Mouse (Mus musculus) hindbrain, embryonic 16.5 days (tissue): ENCODE results near the gene Col4a2. TPM values are rescaled to one million over a fixed set of nuclear protein-coding genes. Genes with fewer than 3 reads are reported as not detected.

ENCODE experiments used
- ATAC-seq: fragments of 200-750 bp; cut with Nextera tagmentation; 2 replicates; pipeline ENCODE4 v1.8.0; 2017; ENCODE audit warnings: moderate TSS enrichment, moderate library complexity
- H3K27ac ChIP-seq: fragments of 300-500 bp; sonication (generic); 2 replicates; pipeline ENCODE4 v1.5.1; 2014; ENCODE audit warnings: low read depth, mild to moderate bottlenecking, control low read depth, low read length, moderate library complexity
- H3K27me3 ChIP-seq: fragments of 300-500 bp; sonication (generic); replicated peaks from 2 replicates; pipeline ENCODE4 v1.6.1; 2014; ENCODE audit warnings: low read length; ENCODE audit not compliant: control insufficient read depth, insufficient read depth
- H3K36me3 ChIP-seq: fragments of 300-500 bp; sonication (generic); 2 replicates; pipeline ENCODE4 v1.6.1; 2014; ENCODE audit warnings: mild to moderate bottlenecking, low read length, moderate library complexity, mixed read lengths; ENCODE audit not compliant: control insufficient read depth, insufficient read depth
- H3K4me1 ChIP-seq: fragments of 300-500 bp; sonication (generic); 2 replicates; pipeline ENCODE4 v1.6.1; 2014; ENCODE audit warnings: low read depth, low read length; ENCODE audit not compliant: control insufficient read depth, insufficient read depth
- H3K4me2 ChIP-seq: fragments of 300-500 bp; sonication (generic); 2 replicates; pipeline ENCODE4 v1.6.1; 2014; ENCODE audit warnings: mild to moderate bottlenecking, low read length, control low read depth, moderate library complexity
- H3K4me3 ChIP-seq: fragments of 300-500 bp; sonication (generic); 2 replicates; pipeline ENCODE4 v1.5.1; 2014; ENCODE audit warnings: mild to moderate bottlenecking, low read length, control low read depth, moderate library complexity
- H3K9ac ChIP-seq: fragments of 300-500 bp; sonication (generic); 2 replicates; pipeline ENCODE4 v1.6.1; 2014; ENCODE audit warnings: low read depth, mild to moderate bottlenecking, control low read depth, low read length, moderate library complexity
- H3K9me3 ChIP-seq: fragments of 300-500 bp; sonication (generic); 2 replicates; pipeline ENCODE4 v1.6.1; 2014; ENCODE audit warnings: mild to moderate bottlenecking, low read length, moderate library complexity; ENCODE audit not compliant: control insufficient read depth
- WGBS: fragments of 180-500 bp; shearing (Covaris S2); extraction: QIAGEN DNeasy Blood & Tissue Kit; methylation state at CpG from one replicate; pipeline ENCODE4 v1.1.7; 2014; 5-methylcytosine and 5-hydroxymethylcytosine counted together
- polyA plus RNA-seq: library from polyadenylated mRNA; unstranded; fragments of >200 nt; fragmentation: Nextera tagmentation; extraction: Ambion mirVana; gene quantifications from 2 replicates; pipeline ENCODE4 v1.2.1, GENCODE M21; 2015

The Col4a2 gene
- polyA plus RNA-seq, 1 experiment from 2014 or later = 28.9 TPM

- no peak overlapping the region for H3K27ac ChIP-seq
- H3K27me3 ChIP-seq = no peaks in the 10 kb centered on the region
- H3K36me3 ChIP-seq = no peaks in the 10 kb centered on the region
- no peak overlapping the region for H3K9ac ChIP-seq
- no peak for ATAC-seq
- H3K4me2 ChIP-seq = no peak overlapping the region
- H3K4me1 ChIP-seq = peaks cover 2% of the 10 kb centered on the region; the same call in 1 of the 2 replicates
- no peaks in the 10 kb centered on the region for H3K9me3 ChIP-seq
- WGBS = 46% methylated on average over 12 of the region's 12 CpGs
- no peak overlapping the region for H3K4me3 ChIP-seq
Observed at GRCm38 (mm10) chr8:11457981-11458836, 145.6 kb downstream of the Col4a2 start.

- Histone ChIP-seq H3K27ac (no peak overlapping the region), H3K4me3 (no peak overlapping the region), H3K36me3 (no peaks in the 10 kb centered on the region), H3K4me1 (peaks cover 2% of the 10 kb centered on the region; the same call in 1 of the 2 replicates), H3K4me2 (no peak overlapping the region), H3K9ac (no peak overlapping the region), H3K9me3 (no peaks in the 10 kb centered on the region), H3K27me3 (no peaks in the 10 kb centered on the region)
- WGBS = 51% methylated on average over 5 of the region's 5 CpGs
- no peak for ATAC-seq
Observed at GRCm38 (mm10) chr8:11459016-11459415, 146.4 kb downstream of the Col4a2 start.

- Histone ChIP-seq H3K4me3 (no peak overlapping the region), H3K9me3 (no peaks in the 10 kb centered on the region), H3K27ac (no peak overlapping the region), H3K36me3 (no peaks in the 10 kb centered on the region), H3K27me3 (no peaks in the 10 kb centered on the region), H3K4me2 (no peak overlapping the region), H3K9ac (no peak overlapping the region), H3K4me1 (peaks cover 2% of the 10 kb centered on the region; the same call in 1 of the 2 replicates)
- 52% methylated on average over 2 of the region's 2 CpGs for WGBS
- ATAC-seq = no peak
Observed at GRCm38 (mm10) chr8:11460934-11461333, 148.3 kb downstream of the Col4a2 start.

GRCm38 (mm10) chr8:11461847-11462246 lies 149.2 kb downstream of the Col4a2 start:
- no peak for ATAC-seq
- WGBS = 82% methylated on average over 2 of the region's 2 CpGs
- no peak overlapping the region for H3K4me3 ChIP-seq
- H3K9ac ChIP-seq = no peak overlapping the region
- H3K27ac ChIP-seq = no peak overlapping the region
- no peaks in the 10 kb centered on the region for H3K27me3 ChIP-seq
- peaks cover 2% of the 10 kb centered on the region; the same call in 1 of the 2 replicates for H3K4me1 ChIP-seq
- no peak overlapping the region for H3K4me2 ChIP-seq
- no peaks in the 10 kb centered on the region for H3K36me3 ChIP-seq
- H3K9me3 ChIP-seq = no peaks in the 10 kb centered on the region

- no peak for ATAC-seq
- H3K9ac ChIP-seq = no peak overlapping the region
- peaks cover 2% of the 10 kb centered on the region; the same call in 1 of the 2 replicates for H3K4me1 ChIP-seq
- H3K27me3 ChIP-seq = no peaks in the 10 kb centered on the region
- no peaks in the 10 kb centered on the region for H3K36me3 ChIP-seq
- H3K4me2 ChIP-seq = no peak overlapping the region
- no peaks in the 10 kb centered on the region for H3K9me3 ChIP-seq
- H3K27ac ChIP-seq = no peak overlapping the region
- 92% methylated on average over 4 of the region's 4 CpGs for WGBS
- H3K4me3 ChIP-seq = no peak overlapping the region
Observed at GRCm38 (mm10) chr8:11462641-11463040, 150.0 kb downstream of the Col4a2 start.

GRCm38 (mm10) chr8:11463541-11463888 lies 150.9 kb downstream of the Col4a2 start:
- 90% methylated on average over 2 of the region's 2 CpGs for WGBS
- H3K27ac ChIP-seq = no peak overlapping the region
- no peak overlapping the region for H3K4me3 ChIP-seq
- H3K4me2 ChIP-seq = no peak overlapping the region
- no peaks in the 10 kb centered on the region for H3K4me1 ChIP-seq
- H3K27me3 ChIP-seq = no peaks in the 10 kb centered on the region
- H3K36me3 ChIP-seq = no peaks in the 10 kb centered on the region
- ATAC-seq = no peak
- H3K9me3 ChIP-seq = no peaks in the 10 kb centered on the region
- H3K9ac ChIP-seq = no peak overlapping the region

- H3K27me3 ChIP-seq = no peaks in the 10 kb centered on the region
- H3K9ac ChIP-seq = no peak overlapping the region
- H3K36me3 ChIP-seq = no peaks in the 10 kb centered on the region
- H3K4me3 ChIP-seq = no peak overlapping the region
- no peak overlapping the region for H3K4me2 ChIP-seq
- ATAC-seq = no peak
- H3K27ac ChIP-seq = no peak overlapping the region
- no peaks in the 10 kb centered on the region for H3K4me1 ChIP-seq
- no peaks in the 10 kb centered on the region for H3K9me3 ChIP-seq
- WGBS = 89% methylated on average over 12 of the region's 12 CpGs
Observed at GRCm38 (mm10) chr8:11463889-11464706, 151.5 kb downstream of the Col4a2 start.

GRCm38 (mm10) chr8:11464707-11464964 lies 152.0 kb downstream of the Col4a2 start:
- ATAC-seq = no peak
- Histone ChIP-seq H3K9me3 (no peaks in the 10 kb centered on the region), H3K4me1 (no peaks in the 10 kb centered on the region), H3K27me3 (no peaks in the 10 kb centered on the region), H3K9ac (no peak overlapping the region), H3K27ac (no peak overlapping the region), H3K36me3 (no peaks in the 10 kb centered on the region), H3K4me2 (no peak overlapping the region), H3K4me3 (no peak overlapping the region)
- 87% methylated on average over 3 of the region's 3 CpGs for WGBS

GRCm38 (mm10) chr8:11465619-11466018 lies 153.0 kb downstream of the Col4a2 start:
- no peaks in the 10 kb centered on the region for H3K9me3 ChIP-seq
- H3K4me3 ChIP-seq = no peak overlapping the region
- 87% methylated on average over 4 of the region's 4 CpGs for WGBS
- no peak overlapping the region for H3K4me2 ChIP-seq
- H3K27ac ChIP-seq = no peak overlapping the region
- H3K36me3 ChIP-seq = no peaks in the 10 kb centered on the region
- H3K9ac ChIP-seq = no peak overlapping the region
- no peak for ATAC-seq
- no peaks in the 10 kb centered on the region for H3K27me3 ChIP-seq
- no peaks in the 10 kb centered on the region for H3K4me1 ChIP-seq
